Mouse (Mus musculus) erythroblast, embryonic 14.5 days (primary cell): ENCODE data around the gene Pdk4.

Experiments used
- GATA1 ChIP-seq: IDR thresholded peaks from 2 replicates; pipeline ENCODE4 v1.6.1; 2012; ENCODE audit warnings: low read length, inconsistent platforms, mixed read lengths
- TAL1 ChIP-seq: IDR thresholded peaks from 3 replicates; pipeline ENCODE4 v1.6.1; 2012; ENCODE audit warnings: low read length, inconsistent platforms, mixed read lengths

GRCm38 (mm10) chr6:5455836-5456235 is 40.3 kb downstream of the Pdk4 start:
- TF ChIP-seq GATA1 (no peak), TAL1 (no peak)
